Mouse (Mus musculus) inflammation-experienced regulatory T-cells (primary cell): ENCODE results near the gene Otud1. TPM values are rescaled to one million over a fixed set of nuclear protein-coding genes. Genes with fewer than 3 reads are reported as not detected.

Experiments
- polyA plus RNA-seq, 2 experiments: library from polyadenylated mRNA; unstranded; fragments of 100-300 nt; shearing (Covaris generic); gene quantifications; one replicate each; pipeline ENCODE4 v1.2.1; 2017

Otud1 gene
- polyA plus RNA-seq: 10 to 100 TPM; 15.1 to 27.4 TPM

GRCm38 (mm10) chr2:19657158-19657874 is at the start of gene Otud1:
Gene Otud1, plus strand, starts transcription at chr2:19657752.

Other genes with a start within 250 kb of the Otud1 start
- gene Ptf1a, start 212.1 kb upstream of the Otud1 start, polyA plus RNA-seq: not detected
- gene 4921504E06Rik, start 103.8 kb upstream of the Otud1 start, polyA plus RNA-seq: under 1 TPM; 0.07 to 0.55 TPM